Mouse (Mus musculus): ENCODE results near the gene Blmh. TPM values are rescaled to one million over a fixed set of nuclear protein-coding genes. Genes with fewer than 3 reads are reported as not detected.

Gene Blmh
- polyA plus RNA-seq, 1 experiment from 2014 or later, result 196 TPM

- no peak overlapping the region for H3K27ac ChIP-seq (ENCODE audit: low read length)
- no peak overlapping the region for H3K4me3 ChIP-seq (ENCODE audit: low read length)
- no peaks in the 10 kb centered on the region for H3K9me3 ChIP-seq (ENCODE audit: low read length)
- no peaks in the 10 kb centered on the region for H3K27me3 ChIP-seq (ENCODE audit: insufficient read depth, low read length)
- no peak overlapping the region for H3K9ac ChIP-seq (replicated peaks; ENCODE audit: low read length)
- no peaks in the 10 kb centered on the region for H3K36me3 ChIP-seq (ENCODE audit: insufficient read depth, low read length)
- WGBS, result 64% methylated on average over 10 of the region's 10 CpGs
- H3K4me1 ChIP-seq (ENCODE audit: insufficient read depth, low read length), result 0 out of 2 replicates have a peak, but pooled peaks cover 3% of the 10 kb centered on the region
- ATAC-seq (ENCODE audit: low FRiP score, low TSS enrichment), result no peak
- H3K4me2 ChIP-seq (replicated peaks; ENCODE audit: low read depth, low read length), result no peak overlapping the region
Measured at GRCm38 (mm10) chr11:77010762-77011475, 86.3 kb downstream of the Blmh start.

DNA sequence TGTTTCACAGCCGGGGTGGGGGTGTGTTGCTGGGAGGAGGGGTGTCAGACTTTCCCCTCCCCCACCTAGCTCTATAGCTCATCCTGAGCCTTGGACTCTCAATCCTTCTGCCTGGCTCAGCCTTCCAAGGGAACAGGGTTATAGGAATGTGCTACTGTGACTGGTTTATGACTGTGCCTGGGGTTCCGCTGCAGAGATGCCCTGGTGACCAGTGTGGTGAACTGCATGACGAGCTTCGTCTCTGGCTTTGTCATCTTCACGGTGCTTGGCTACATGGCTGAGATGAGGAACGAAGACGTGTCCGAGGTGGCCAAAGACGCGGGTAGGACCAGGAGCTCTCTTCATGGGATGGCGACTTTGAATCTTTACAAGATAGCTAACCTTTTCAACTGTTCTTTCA is 93.4 kb downstream of the Blmh start:
- no peak overlapping the region for H3K4me3 ChIP-seq (ENCODE audit: low read length)
- H3K9ac ChIP-seq (replicated peaks; ENCODE audit: low read length), result no peak overlapping the region
- H3K27me3 ChIP-seq (ENCODE audit: insufficient read depth, low read length), result no peaks in the 10 kb centered on the region
- no peaks in the 10 kb centered on the region for H3K36me3 ChIP-seq (ENCODE audit: insufficient read depth, low read length)
- 71% methylated on average over 11 of the region's 11 CpGs for WGBS
- no peak overlapping the region for H3K4me2 ChIP-seq (replicated peaks; ENCODE audit: low read depth, low read length)
- no peaks in the 10 kb centered on the region for H3K4me1 ChIP-seq (ENCODE audit: insufficient read depth, low read length)
- H3K9me3 ChIP-seq (ENCODE audit: low read length), result no peaks in the 10 kb centered on the region
- H3K27ac ChIP-seq (ENCODE audit: low read length), result no peak overlapping the region
- no peak for ATAC-seq (ENCODE audit: low FRiP score, low TSS enrichment)

DNA sequence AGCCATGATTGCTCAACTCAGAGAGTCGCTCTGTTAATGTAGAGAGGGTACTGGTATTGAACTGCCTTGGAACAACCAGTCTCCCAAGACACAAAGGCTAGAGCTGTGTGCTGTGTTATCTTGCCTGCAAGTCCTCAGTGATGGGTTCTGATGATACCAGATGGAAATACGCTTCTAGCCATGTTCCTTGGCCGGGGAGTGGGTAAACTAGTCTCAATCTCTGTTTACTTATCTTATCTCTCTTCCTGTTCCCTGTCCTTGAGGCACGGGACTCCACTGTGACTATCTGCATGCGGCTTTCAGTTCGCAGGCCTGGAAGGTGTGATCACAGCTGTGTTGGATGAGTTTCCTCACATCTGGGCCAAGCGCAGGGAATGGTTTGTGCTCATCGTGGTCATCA is 94.9 kb downstream of the Blmh start:
- H3K4me3 ChIP-seq (ENCODE audit: low read length), result no peak overlapping the region
- 69% methylated on average over 8 of the region's 8 CpGs for WGBS
- H3K4me2 ChIP-seq (replicated peaks; ENCODE audit: low read depth, low read length), result no peak overlapping the region
- no peaks in the 10 kb centered on the region for H3K9me3 ChIP-seq (ENCODE audit: low read length)
- no peak overlapping the region for H3K27ac ChIP-seq (ENCODE audit: low read length)
- H3K36me3 ChIP-seq (ENCODE audit: insufficient read depth, low read length), result no peaks in the 10 kb centered on the region
- no peaks in the 10 kb centered on the region for H3K27me3 ChIP-seq (ENCODE audit: insufficient read depth, low read length)
- H3K9ac ChIP-seq (replicated peaks; ENCODE audit: low read length), result no peak overlapping the region
- no peak for ATAC-seq (ENCODE audit: low FRiP score, low TSS enrichment)
- no peaks in the 10 kb centered on the region for H3K4me1 ChIP-seq (ENCODE audit: insufficient read depth, low read length)

GRCm38 (mm10) chr11:77021749-77022396 is 97.3 kb downstream of the Blmh start:
- Histone ChIP-seq H3K27ac (ENCODE audit: low read length) (no peak overlapping the region), H3K9ac (replicated peaks; ENCODE audit: low read length) (no peak overlapping the region), H3K36me3 (ENCODE audit: insufficient read depth, low read length) (no peaks in the 10 kb centered on the region), H3K4me1 (ENCODE audit: insufficient read depth, low read length) (no peaks in the 10 kb centered on the region), H3K4me3 (ENCODE audit: low read length) (no peak overlapping the region), H3K4me2 (replicated peaks; ENCODE audit: low read depth, low read length) (no peak overlapping the region), H3K9me3 (ENCODE audit: low read length) (no peaks in the 10 kb centered on the region), H3K27me3 (ENCODE audit: insufficient read depth, low read length) (no peaks in the 10 kb centered on the region)
- WGBS, result 76% methylated on average over 9 of the region's 9 CpGs
- no peak for ATAC-seq (ENCODE audit: low FRiP score, low TSS enrichment)

DNA sequence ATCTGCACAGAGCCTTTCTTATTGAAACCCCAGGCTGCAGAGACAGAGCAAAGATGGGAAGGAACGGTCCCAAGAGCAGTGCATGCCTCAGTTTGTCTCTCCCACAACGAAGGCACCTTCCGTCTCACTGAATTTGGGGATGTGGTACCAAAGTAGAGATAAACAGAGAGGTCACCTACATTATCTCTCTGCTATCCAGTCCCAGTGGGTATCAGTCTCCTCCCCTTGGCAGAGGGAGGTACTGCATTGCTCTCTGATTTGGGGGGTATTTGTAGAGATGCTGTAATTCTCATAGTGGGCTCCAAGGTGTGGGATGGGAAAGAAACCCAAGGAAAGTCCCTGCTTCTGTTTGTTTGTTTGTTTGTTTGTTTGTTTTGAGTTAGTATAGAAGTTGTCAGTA is 102.0 kb downstream of the Blmh start:
- Histone ChIP-seq H3K4me1 (ENCODE audit: insufficient read depth, low read length) (no peaks in the 10 kb centered on the region), H3K4me2 (replicated peaks; ENCODE audit: low read depth, low read length) (no peak overlapping the region), H3K36me3 (ENCODE audit: insufficient read depth, low read length) (no peaks in the 10 kb centered on the region), H3K27me3 (ENCODE audit: insufficient read depth, low read length) (no peaks in the 10 kb centered on the region), H3K4me3 (ENCODE audit: low read length) (no peak overlapping the region), H3K9ac (replicated peaks; ENCODE audit: low read length) (no peak overlapping the region), H3K27ac (ENCODE audit: low read length) (no peak overlapping the region), H3K9me3 (ENCODE audit: low read length) (no peaks in the 10 kb centered on the region)
- 73% methylated on average over 3 of the region's 3 CpGs for WGBS
- no peak for ATAC-seq (ENCODE audit: low FRiP score, low TSS enrichment)

- H3K9me3 ChIP-seq (ENCODE audit: low read length), result no peaks in the 10 kb centered on the region
- WGBS, result 90% methylated on average over 3 of the region's 3 CpGs
- no peak overlapping the region for H3K4me2 ChIP-seq (replicated peaks; ENCODE audit: low read depth, low read length)
- no peaks in the 10 kb centered on the region for H3K36me3 ChIP-seq (ENCODE audit: insufficient read depth, low read length)
- no peak for ATAC-seq (ENCODE audit: low FRiP score, low TSS enrichment)
- H3K27ac ChIP-seq (ENCODE audit: low read length), result no peak overlapping the region
- H3K9ac ChIP-seq (replicated peaks; ENCODE audit: low read length), result no peak overlapping the region
- no peaks in the 10 kb centered on the region for H3K27me3 ChIP-seq (ENCODE audit: insufficient read depth, low read length)
- no peak overlapping the region for H3K4me3 ChIP-seq (ENCODE audit: low read length)
- H3K4me1 ChIP-seq (ENCODE audit: insufficient read depth, low read length), result no peaks in the 10 kb centered on the region
Measured at GRCm38 (mm10) chr11:77028157-77028556, 103.5 kb downstream of the Blmh start.

DNA sequence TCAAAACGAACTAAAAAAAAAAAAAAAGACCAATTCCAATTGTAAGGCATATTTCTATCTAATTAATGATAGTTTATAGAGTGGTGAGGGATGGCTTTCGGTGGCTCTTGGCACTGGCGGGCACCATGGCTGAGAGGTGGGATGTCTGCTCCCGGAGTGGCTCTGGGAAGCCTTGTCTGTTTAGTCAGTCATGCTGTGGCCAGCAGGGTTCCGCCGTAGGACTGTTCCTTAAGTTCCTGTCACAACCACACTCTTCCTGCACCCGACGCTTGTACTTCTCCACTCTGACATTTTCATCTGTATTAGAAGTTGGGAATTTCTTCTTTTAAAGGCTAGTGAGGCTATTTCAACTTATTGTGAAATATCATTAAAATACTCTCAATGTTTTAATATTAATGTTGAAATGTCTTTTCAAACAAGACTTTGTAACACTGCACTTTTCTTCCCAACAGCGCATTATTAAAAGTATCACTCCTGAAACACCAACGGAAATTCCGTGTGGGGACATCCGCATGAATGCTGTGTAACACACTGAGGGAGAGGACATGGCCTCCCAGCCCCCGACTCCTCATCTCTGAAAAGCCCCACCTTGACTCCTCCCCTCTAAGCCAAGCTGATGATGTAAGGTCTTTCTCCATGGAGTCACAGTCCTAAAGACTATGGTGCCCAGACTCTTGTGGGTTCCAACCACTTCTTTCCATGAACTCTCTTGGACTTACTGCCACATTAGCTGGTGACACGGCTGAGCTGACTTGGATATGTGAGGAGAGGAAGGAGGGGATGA is 106.7 kb downstream of the Blmh start:
- H3K4me2 ChIP-seq (replicated peaks; ENCODE audit: low read depth, low read length), result no peak overlapping the region
- H3K27me3 ChIP-seq (ENCODE audit: insufficient read depth, low read length), result no peaks in the 10 kb centered on the region
- no peaks in the 10 kb centered on the region for H3K9me3 ChIP-seq (ENCODE audit: low read length)
- H3K36me3 ChIP-seq (ENCODE audit: insufficient read depth, low read length), result no peaks in the 10 kb centered on the region
- WGBS, result 83% methylated on average over 14 of the region's 14 CpGs
- no peak overlapping the region for H3K4me3 ChIP-seq (ENCODE audit: low read length)
- ATAC-seq (ENCODE audit: low FRiP score, low TSS enrichment), result no peak
- H3K27ac ChIP-seq (ENCODE audit: low read length), result no peak overlapping the region
- no peaks in the 10 kb centered on the region for H3K4me1 ChIP-seq (ENCODE audit: insufficient read depth, low read length)
- H3K9ac ChIP-seq (replicated peaks; ENCODE audit: low read length), result no peak overlapping the region

Other genes with a start within 250 kb of the Blmh start
- gene Trarg1, start 245.0 kb upstream of the Blmh start, polyA plus RNA-seq (2015; fragmentation: Nextera tagmentation; extraction: Ambion mirVana), result 2.0 and 2.2 TPM in 2 replicates
- gene Gosr1, start 161.2 kb upstream of the Blmh start, polyA plus RNA-seq (2015; fragmentation: Nextera tagmentation; extraction: Ambion mirVana), result 34.0 and 34.8 TPM in 2 replicates
- 12.3 and 13.9 TPM in 2 replicates for gene Cpd, start 77.8 kb upstream of the Blmh start, polyA plus RNA-seq (2015; fragmentation: Nextera tagmentation; extraction: Ambion mirVana)
- 3.2 and 4.1 TPM in 2 replicates for gene Tmigd1, start 22.6 kb upstream of the Blmh start, polyA plus RNA-seq (2015; fragmentation: Nextera tagmentation; extraction: Ambion mirVana)
- gene Slc6a4, start 73.8 kb downstream of the Blmh start, polyA plus RNA-seq (2015; fragmentation: Nextera tagmentation; extraction: Ambion mirVana), result 2.8 and 3.6 TPM in 2 replicates
- gene Nsrp1, start 153.6 kb downstream of the Blmh start, polyA plus RNA-seq (2015; fragmentation: Nextera tagmentation; extraction: Ambion mirVana), result 63.9 and 75.1 TPM in 2 replicates

All from kidney, embryonic 16.5 days (tissue).